Mouse (Mus musculus) liver, embryonic 14.5 days (tissue): ENCODE measurements around the gene Vps52.

Experiments
- CTCF ChIP-seq: IDR thresholded peaks from 2 replicates; pipeline ENCODE4 v1.5.1; 2016; ENCODE audit warnings: antibody characterized with exemption, low read depth, control low read depth
- EP300 ChIP-seq: IDR thresholded peaks from 2 replicates; pipeline ENCODE4 v1.6.1; 2016; ENCODE audit warnings: antibody characterized with exemption, low read depth

DNA sequence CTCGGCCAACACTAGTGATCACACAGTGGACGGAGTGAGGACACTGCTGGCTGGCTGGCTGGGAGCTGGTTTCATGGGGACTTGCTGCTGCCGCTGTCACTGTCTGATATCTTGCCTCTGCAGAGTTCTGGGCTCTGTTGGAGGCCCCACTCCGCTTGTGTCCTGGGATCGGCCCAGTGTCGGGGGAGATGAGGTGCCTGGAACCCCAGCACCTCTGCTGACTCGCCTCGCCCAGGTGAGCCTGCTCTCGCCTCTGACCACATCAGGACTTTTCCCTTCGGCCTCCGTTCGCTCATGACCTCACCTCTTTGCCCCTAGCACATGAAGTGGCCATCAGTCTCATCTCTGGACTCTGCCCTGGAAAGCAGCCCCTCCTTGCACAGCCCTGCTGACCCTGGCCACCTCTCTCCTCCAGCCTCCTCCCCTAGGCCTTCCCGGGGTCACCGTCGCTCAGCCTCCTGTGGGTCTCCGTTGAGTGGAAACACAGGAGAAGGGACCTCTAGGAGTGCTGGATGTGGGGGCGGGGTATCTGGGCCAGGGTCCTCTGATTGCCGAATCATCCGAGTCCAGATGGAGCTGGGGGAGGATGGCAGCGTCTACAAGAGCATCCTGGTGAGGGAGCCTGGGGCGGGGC lies 20.1 kb upstream of the Vps52 start:
- TF ChIP-seq CTCF = no peak
- no peak for TF ChIP-seq EP300
